In genomic region chr8:84771000-84771687, GRCm38 (mm10) we compare ENCODE assay signal across 12 mouse cellular contexts. TPM values are rescaled to one million over a fixed set of nuclear protein-coding genes. Genes with fewer than 3 reads are reported as not detected.
A peak's percentile ranks its signal among the peaks of the same experiment; 100 is the strongest.
DNase-seq lines count a peak whose midpoint lies in the region; ATAC-seq and TF ChIP-seq lines count a peak whose summit lies in the region.
"Had no signal": no experiment of that assay in that cellular context is flagged by ENCODE, and none has a peak within 500 bp of the region (broad histone marks: within the 10 kb centered on the region; RNA-seq: fewer than 3 reads in every experiment).

No protein-coding gene starts in this region.

- WGBS in hindbrain, embryonic 13.5 days: 20% methylated on average over 5 of the region's 5 CpGs
- WGBS in hindbrain, embryonic 10.5 days: 14% methylated on average over 5 of the region's 5 CpGs
- 29% methylated on average over 5 of the region's 5 CpGs for WGBS in neural tube, embryonic 13.5 days
- 32% methylated on average over 5 of the region's 5 CpGs for WGBS in hindbrain, embryonic 16.5 days
- WGBS in stomach, postnatal 0 days: 36% methylated on average over 5 of the region's 5 CpGs

- peaks cover 58% of the 10 kb centered on the region for H3K4me1 ChIP-seq in hindbrain, embryonic 13.5 days (replicated peaks)
- peaks cover 31% of the 10 kb centered on the region for H3K4me1 ChIP-seq in hindbrain, embryonic 10.5 days (replicated peaks)
- H3K4me1 ChIP-seq in neural tube, embryonic 13.5 days (replicated peaks): peaks cover 78% of the 10 kb centered on the region
- H3K4me1 ChIP-seq in hindbrain, embryonic 16.5 days (ENCODE audit: control insufficient read depth, insufficient read depth, low read depth, low read length): peaks cover 29% of the 10 kb centered on the region
- H3K4me1 ChIP-seq in stomach, postnatal 0 days (replicated peaks; ENCODE audit: control insufficient read depth, insufficient read depth): peaks cover 19% of the 10 kb centered on the region

- no peak for ATAC-seq in hindbrain, embryonic 13.5 days (ENCODE audit: low FRiP score)
- ATAC-seq in neural tube, embryonic 13.5 days (ENCODE audit: low read depth): no peak
- ATAC-seq in hindbrain, embryonic 16.5 days: no peak
- ATAC-seq in stomach, postnatal 0 days (ENCODE audit: low FRiP score, low TSS enrichment): no peak
- ATAC-seq in CD4-positive, CD25-positive, alpha-beta regulatory T cell, adult 4 months: no peak
- ATAC-seq in monocyte, adult 5-6 weeks (replicated peaks; ENCODE audit: insufficient number of reproducible peaks, low FRiP score, low TSS enrichment, poor library complexity, severe bottlenecking): no peak

- TF ChIP-seq CTCF in stomach, postnatal 0 days (IDR thresholded peaks at IDR 0.05; ENCODE audit: low read depth): no peak

- H3K36me3 ChIP-seq in hindbrain, embryonic 13.5 days: no peaks in the 10 kb centered on the region
- no peaks in the 10 kb centered on the region for H3K36me3 ChIP-seq in hindbrain, embryonic 10.5 days
- no peaks in the 10 kb centered on the region for H3K36me3 ChIP-seq in neural tube, embryonic 13.5 days
- H3K36me3 ChIP-seq in hindbrain, embryonic 16.5 days (ENCODE audit: control insufficient read depth, insufficient read depth, low read length): no peaks in the 10 kb centered on the region
- peaks cover 11% of the 10 kb centered on the region; the same call in 1 of the 2 replicates for H3K36me3 ChIP-seq in stomach, postnatal 0 days (ENCODE audit: control insufficient read depth, insufficient read depth, low read length)

- H3K27ac ChIP-seq in hindbrain, embryonic 13.5 days: no peak overlapping the region
- no peak overlapping the region for H3K27ac ChIP-seq in hindbrain, embryonic 10.5 days
- no peak overlapping the region for H3K27ac ChIP-seq in neural tube, embryonic 13.5 days (replicated peaks)
- H3K27ac ChIP-seq in hindbrain, embryonic 16.5 days (ENCODE audit: low read depth, low read length): 0 out of 2 replicates have a peak overlapping the region, but pooled peaks have one; percentile 12
- peak overlapping the region; percentile 88 for H3K27ac ChIP-seq in stomach, postnatal 0 days (replicated peaks)

- peak overlapping the region; percentile 36 for H3K4me3 ChIP-seq in hindbrain, embryonic 13.5 days
- no peak overlapping the region for H3K4me3 ChIP-seq in hindbrain, embryonic 10.5 days
- H3K4me3 ChIP-seq in neural tube, embryonic 13.5 days: peak overlapping the region; percentile 31
- H3K4me3 ChIP-seq in hindbrain, embryonic 16.5 days (ENCODE audit: low read length): peak overlapping the region; percentile 39
- no peak overlapping the region for H3K4me3 ChIP-seq in stomach, postnatal 0 days (ENCODE audit: low read depth, low read length)
- H3K4me3 ChIP-seq: erythroblast, embryonic 14.5 days had no signal

- TF ChIP-seq EP300 in stomach, postnatal 0 days (optimal IDR thresholded peaks at IDR 0.05): peak; percentile 29

- H3K4me2 ChIP-seq in hindbrain, embryonic 13.5 days: peak overlapping the region; percentile 49
- peak overlapping the region; percentile 55 for H3K4me2 ChIP-seq in neural tube, embryonic 13.5 days
- peak overlapping the region; percentile 55 for H3K4me2 ChIP-seq in hindbrain, embryonic 16.5 days (ENCODE audit: low read length)
- H3K4me2 ChIP-seq in stomach, postnatal 0 days (replicated peaks; ENCODE audit: low read depth): peak overlapping the region; percentile 55

- H3K9me3 ChIP-seq in hindbrain, embryonic 13.5 days: no peaks in the 10 kb centered on the region
- H3K9me3 ChIP-seq in hindbrain, embryonic 10.5 days: no peaks in the 10 kb centered on the region
- H3K9me3 ChIP-seq in neural tube, embryonic 13.5 days: no peaks in the 10 kb centered on the region
- no peaks in the 10 kb centered on the region for H3K9me3 ChIP-seq in hindbrain, embryonic 16.5 days (ENCODE audit: control insufficient read depth, low read length)
- no peaks in the 10 kb centered on the region for H3K9me3 ChIP-seq in stomach, postnatal 0 days (ENCODE audit: control insufficient read depth, low read length)

- peaks cover 94% of the 10 kb centered on the region for H3K27me3 ChIP-seq in hindbrain, embryonic 13.5 days
- peaks cover 100% of the 10 kb centered on the region for H3K27me3 ChIP-seq in hindbrain, embryonic 10.5 days (ENCODE audit: insufficient read depth, poor library complexity, severe bottlenecking)
- peaks cover 90% of the 10 kb centered on the region for H3K27me3 ChIP-seq in neural tube, embryonic 13.5 days
- peaks cover 8% of the 10 kb centered on the region; the same call in 1 of the 2 replicates for H3K27me3 ChIP-seq in hindbrain, embryonic 16.5 days (replicated peaks; ENCODE audit: control insufficient read depth, insufficient read depth, low read length)
- no peaks in the 10 kb centered on the region for H3K27me3 ChIP-seq in stomach, postnatal 0 days (ENCODE audit: control insufficient read depth, insufficient read depth, low read length)

- no peak for DNase-seq in hindbrain, embryonic 10.5 days (ENCODE audit: low spot score)
- DNase-seq in neural tube, embryonic 10.5 days (ENCODE audit: extremely low spot score, low spot score): no peak
- DNase-seq in stomach, postnatal 0 days (ENCODE audit: low spot score): no peak
- DNase-seq: right cerebral cortex, postnatal 4 days; thymus, postnatal 14 days had no signal

- H3K9ac ChIP-seq in hindbrain, embryonic 13.5 days: peak overlapping the region; percentile 65
- peak overlapping the region; percentile 61 for H3K9ac ChIP-seq in neural tube, embryonic 13.5 days
- H3K9ac ChIP-seq in hindbrain, embryonic 16.5 days (ENCODE audit: low read depth, low read length): peak overlapping the region; percentile 65
- no peak overlapping the region for H3K9ac ChIP-seq in stomach, postnatal 0 days (ENCODE audit: low read length)

RNA-seq across cellular contexts. Expression of gene Nfix, which starts 29.0 kb away (rescaled TPM):
- polyA plus RNA-seq in hindbrain, embryonic 13.5 days (2015; fragmentation: Nextera tagmentation; extraction: Ambion mirVana): 35.3 and 44.1 TPM in 2 replicates
- 0.07 and 0.29 TPM in 2 replicates for polyA plus RNA-seq in hindbrain, embryonic 10.5 days (2016; fragmentation: Nextera tagmentation; extraction: Ambion mirVana)
- 28.7 and 34.4 TPM in 2 replicates for polyA plus RNA-seq in neural tube, embryonic 13.5 days (2015; fragmentation: Nextera tagmentation; extraction: Ambion mirVana)
- polyA plus RNA-seq in hindbrain, embryonic 16.5 days (2015; fragmentation: Nextera tagmentation; extraction: Ambion mirVana): 94.3 and 109 TPM in 2 replicates
- 36.5 and 36.6 TPM in 2 replicates for polyA plus RNA-seq in stomach, postnatal 0 days (2015; fragmentation: Nextera tagmentation; extraction: Ambion mirVana)
- polyA plus RNA-seq in CD4-positive, CD25-positive, alpha-beta regulatory T cell, adult 4 months (2017; shearing (Covaris generic)): 1 to 10 TPM; 2.8 to 7.2 TPM
- total RNA-seq in monocyte, adult 5-6 weeks (2017): 8.1 to 16.7 TPM (median 9.9 TPM) in 3 replicates

RNA-seq across cellular contexts. Expression of gene G430095P16Rik, which starts 48.3 kb away (rescaled TPM):
- 1.0 and 2.3 TPM in 2 replicates for polyA plus RNA-seq in hindbrain, embryonic 13.5 days (2015; fragmentation: Nextera tagmentation; extraction: Ambion mirVana)
- polyA plus RNA-seq in hindbrain, embryonic 10.5 days (2016; fragmentation: Nextera tagmentation; extraction: Ambion mirVana): 0.54 and 1.9 TPM in 2 replicates
- 1.4 and 2.2 TPM in 2 replicates for polyA plus RNA-seq in neural tube, embryonic 13.5 days (2015; fragmentation: Nextera tagmentation; extraction: Ambion mirVana)
- polyA plus RNA-seq in hindbrain, embryonic 16.5 days (2015; fragmentation: Nextera tagmentation; extraction: Ambion mirVana): 0.82 and 0.89 TPM in 2 replicates
- polyA plus RNA-seq in stomach, postnatal 0 days (2015; fragmentation: Nextera tagmentation; extraction: Ambion mirVana): 1.7 and 2.0 TPM in 2 replicates
- polyA plus RNA-seq in CD4-positive, CD25-positive, alpha-beta regulatory T cell, adult 4 months (2017; shearing (Covaris generic)): 10 to 100 TPM; 24.3 to 28.6 TPM
- total RNA-seq in monocyte, adult 5-6 weeks (2017): 6.4 to 8.9 TPM (median 8.2 TPM) in 3 replicates
- total RNA-seq: layer of hippocampus, postnatal 25 days had no signal

RNA-seq across cellular contexts. Expression of gene Dand5, which starts 51.5 kb away (rescaled TPM):
- 10.8 and 11.5 TPM in 2 replicates for polyA plus RNA-seq in hindbrain, embryonic 13.5 days (2015; fragmentation: Nextera tagmentation; extraction: Ambion mirVana)
- polyA plus RNA-seq in hindbrain, embryonic 10.5 days (2016; fragmentation: Nextera tagmentation; extraction: Ambion mirVana): 3.8 and 5.5 TPM in 2 replicates
- 12.3 and 12.8 TPM in 2 replicates for polyA plus RNA-seq in neural tube, embryonic 13.5 days (2015; fragmentation: Nextera tagmentation; extraction: Ambion mirVana)
- 15.4 and 17.1 TPM in 2 replicates for polyA plus RNA-seq in hindbrain, embryonic 16.5 days (2015; fragmentation: Nextera tagmentation; extraction: Ambion mirVana)
- polyA plus RNA-seq in stomach, postnatal 0 days (2015; fragmentation: Nextera tagmentation; extraction: Ambion mirVana): 3.3 TPM in 2 replicates
- polyA plus RNA-seq in CD4-positive, CD25-positive, alpha-beta regulatory T cell, adult 4 months (2017; shearing (Covaris generic)): 1 to 10 TPM; 4.9 to 7.6 TPM
- 3.6 to 4.0 TPM (median 3.8 TPM) in 3 replicates for total RNA-seq in monocyte, adult 5-6 weeks (2017)

Comparison
In these comparisons a context has a peak if more than half of its experiments do, and no peak if none do; other contexts are left out.
1. H3K27ac ChIP-seq: peak in hindbrain, embryonic 16.5 days (single experiment) and stomach, postnatal 0 days (single experiment); none in hindbrain, embryonic 13.5 days (single experiment), hindbrain, embryonic 10.5 days (single experiment) and neural tube, embryonic 13.5 days (single experiment).
2. H3K4me3 ChIP-seq: peak in hindbrain, embryonic 13.5 days (single experiment), neural tube, embryonic 13.5 days (single experiment) and hindbrain, embryonic 16.5 days (single experiment); none in hindbrain, embryonic 10.5 days (single experiment) and stomach, postnatal 0 days (single experiment).
3. Peak in every context shown above with its lines, with median percentiles within 50 percentile points of each other: H3K4me2 ChIP-seq.